Mouse (Mus musculus): Measurements from ENCODE around the gene Pcsk7.

DNA sequence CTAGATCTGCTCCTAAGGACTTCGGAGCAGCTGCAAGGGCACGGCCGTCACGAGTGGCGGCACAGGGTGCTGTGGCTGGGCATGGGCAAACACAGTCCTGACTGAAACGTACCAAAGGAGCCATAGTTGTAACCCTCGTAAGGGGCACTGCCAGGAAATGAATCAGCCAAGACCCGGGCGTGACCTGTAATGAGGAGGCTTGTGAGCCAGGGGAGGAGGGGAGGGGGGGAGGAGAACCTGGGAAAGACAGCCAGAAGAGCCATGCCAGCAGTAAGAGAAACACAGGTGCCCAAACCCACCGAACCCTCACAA is 40.5 kb downstream of the Pcsk7 start:
- TF ChIP-seq POLR2A (IDR thresholded peaks at IDR 0.05; ENCODE audit: control insufficient read depth, extremely low read depth, insufficient read depth, low read length, poor library complexity) (no peak), CTCF (IDR thresholded peaks at IDR 0.05; ENCODE audit: borderline replicate concordance, control insufficient read depth, extremely low read depth, insufficient read depth, low read length, poor library complexity) (no peak)

Measured in thymus, adult 2 months (tissue).